Mouse (Mus musculus): Measurements from ENCODE around the gene Usp44.
"Not testable (repeated sequence)": the region's sequence is repeated elsewhere in the genome, so short reads cannot be mapped to it uniquely, and the experiment has no call there.

Usp44 gene

GRCm38 (mm10) chr10:93830931-93831729 is at the start of gene Usp44:
TSS of gene Usp44 (plus strand) at chr10:93831555.
- no peak for DNase-seq (ENCODE audit: low read depth)

- DNase-seq (ENCODE audit: low read depth): no peak
Measured at GRCm38 (mm10) chr10:93783216-93784013, 47.9 kb upstream of the Usp44 start.

GRCm38 (mm10) chr10:93799711-93800362 is 31.5 kb upstream of the Usp44 start:
- no peak for DNase-seq (ENCODE audit: low read depth)

- no peak for DNase-seq (ENCODE audit: low read depth)
Measured at GRCm38 (mm10) chr10:93800363-93800722, 31.0 kb upstream of the Usp44 start.

- no peak for DNase-seq (ENCODE audit: low read depth)
Measured at GRCm38 (mm10) chr10:93800895-93801294, 30.5 kb upstream of the Usp44 start.

GRCm38 (mm10) chr10:93803199-93803598 is 28.2 kb upstream of the Usp44 start:
- DNase-seq (ENCODE audit: low read depth): no peak

GRCm38 (mm10) chr10:93809438-93809837 is 21.9 kb upstream of the Usp44 start:
- not testable (repeated sequence) for DNase-seq (ENCODE audit: low read depth)

- DNase-seq (ENCODE audit: low read depth): no peak
Measured at GRCm38 (mm10) chr10:93810590-93811185, 20.7 kb upstream of the Usp44 start.

- no peak for DNase-seq (ENCODE audit: low read depth)
Measured at GRCm38 (mm10) chr10:93812098-93812497, 19.3 kb upstream of the Usp44 start.

GRCm38 (mm10) chr10:93812774-93813415 is 18.5 kb upstream of the Usp44 start:
- peak; percentile 68 for DNase-seq (ENCODE audit: low read depth)

GRCm38 (mm10) chr10:93813755-93814154 is 17.6 kb upstream of the Usp44 start:
- no peak for DNase-seq (ENCODE audit: low read depth)

GRCm38 (mm10) chr10:93818661-93819060 is 12.7 kb upstream of the Usp44 start:
- peak; percentile 73 for DNase-seq (ENCODE audit: low read depth)

GRCm38 (mm10) chr10:93829898-93830831 is 1.2 kb upstream of the Usp44 start:
- peak; percentile 54 for DNase-seq (ENCODE audit: low read depth)

GRCm38 (mm10) chr10:93831730-93832574 is 597 bp downstream of the Usp44 start:
- DNase-seq (ENCODE audit: low read depth): no peak

- no peak for DNase-seq (ENCODE audit: low read depth)
Measured at GRCm38 (mm10) chr10:93832811-93833210, 1.5 kb downstream of the Usp44 start.

- no peak for DNase-seq (ENCODE audit: low read depth)
Measured at GRCm38 (mm10) chr10:93833370-93833698, 2.0 kb downstream of the Usp44 start.

GRCm38 (mm10) chr10:93833699-93834393 is 2.5 kb downstream of the Usp44 start:
- peak; percentile 65 for DNase-seq (ENCODE audit: low read depth)

GRCm38 (mm10) chr10:93834394-93834745 is 3.0 kb downstream of the Usp44 start:
- no peak for DNase-seq (ENCODE audit: low read depth)

- not testable (repeated sequence) for DNase-seq (ENCODE audit: low read depth)
Measured at GRCm38 (mm10) chr10:93835115-93835514, 3.8 kb downstream of the Usp44 start.

Data from induced T-regulatory cell, adult 2 months (primary cell).